Mouse (Mus musculus): Measurements from ENCODE around the gene Susd3. TPM values are rescaled to one million over a fixed set of nuclear protein-coding genes. Genes with fewer than 3 reads are reported as not detected.

Susd3 gene
- polyA plus RNA-seq, 1 experiment from 2014 or later = 1.2 TPM

DNA sequence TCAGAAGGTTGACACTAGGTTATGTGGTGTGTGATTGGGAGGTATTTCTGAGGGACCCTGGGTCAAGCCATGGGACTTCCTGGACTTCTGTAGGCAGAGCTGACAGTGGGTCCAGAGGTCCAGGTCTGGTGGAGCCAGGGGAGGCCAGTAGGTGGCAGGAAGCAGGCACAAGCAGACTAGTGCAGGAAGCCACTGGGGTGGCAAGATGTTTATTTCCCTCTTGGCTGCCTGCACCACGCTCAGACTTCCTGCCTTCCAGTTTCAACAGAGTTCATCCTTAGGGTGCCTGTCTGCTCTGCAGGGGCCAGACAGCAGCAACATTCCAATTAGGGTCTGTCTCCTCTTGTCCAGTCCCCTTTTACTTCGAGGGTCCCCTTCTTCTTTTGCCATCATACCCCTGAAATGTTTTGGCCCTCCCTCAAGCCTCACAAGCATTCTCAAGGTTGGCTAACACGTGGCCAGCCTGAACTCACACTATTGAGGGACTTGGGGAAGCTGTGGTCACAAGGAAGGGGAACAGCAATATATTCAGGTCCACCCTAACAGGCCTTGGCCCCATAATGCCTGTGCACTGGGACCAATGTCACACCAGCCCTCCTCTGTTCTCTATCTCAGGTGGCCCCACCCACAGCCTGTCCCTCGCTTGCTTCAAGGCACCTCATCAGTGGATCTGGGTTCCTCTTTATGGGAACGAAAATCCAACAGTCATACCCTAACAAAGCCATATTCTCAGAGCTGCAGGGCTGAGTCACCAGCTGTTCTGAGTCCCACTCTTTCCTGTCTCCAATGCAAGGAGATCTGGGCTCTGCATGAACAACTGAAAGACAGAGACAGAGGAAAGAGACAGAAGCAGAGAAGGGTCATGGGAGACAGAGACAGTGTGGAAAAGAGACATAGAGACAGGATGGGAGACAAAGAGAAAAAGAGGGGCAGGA lies 23.6 kb upstream of the Susd3 start:
- 56% methylated on average over 5 of the region's 5 CpGs for WGBS
- no peak; the same call in 1 of the 2 replicates for ATAC-seq
- Histone ChIP-seq H3K4me1 (ENCODE audit: control insufficient read depth, insufficient read depth, low read length) (no peaks in the 10 kb centered on the region), H3K9ac (ENCODE audit: low read depth, low read length) (no peak overlapping the region), H3K4me3 (ENCODE audit: low read length) (no peak overlapping the region), H3K9me3 (ENCODE audit: control insufficient read depth, low read length) (no peaks in the 10 kb centered on the region), H3K27me3 (replicated peaks; ENCODE audit: control insufficient read depth, insufficient read depth, low read length) (no peaks in the 10 kb centered on the region), H3K27ac (ENCODE audit: low read length) (no peak overlapping the region), H3K36me3 (ENCODE audit: control insufficient read depth, insufficient read depth, low read length) (no peaks in the 10 kb centered on the region), H3K4me2 (ENCODE audit: low read depth, low read length) (no peak overlapping the region)

GRCm38 (mm10) chr13:49270500-49270899 lies 22.0 kb upstream of the Susd3 start:
- no peak for ATAC-seq
- Histone ChIP-seq H3K36me3 (ENCODE audit: control insufficient read depth, insufficient read depth, low read length) (no peaks in the 10 kb centered on the region), H3K4me3 (ENCODE audit: low read length) (no peak overlapping the region), H3K9me3 (ENCODE audit: control insufficient read depth, low read length) (no peaks in the 10 kb centered on the region), H3K27ac (ENCODE audit: low read length) (no peak overlapping the region), H3K4me2 (ENCODE audit: low read depth, low read length) (no peak overlapping the region), H3K27me3 (replicated peaks; ENCODE audit: control insufficient read depth, insufficient read depth, low read length) (no peaks in the 10 kb centered on the region), H3K9ac (ENCODE audit: low read depth, low read length) (no peak overlapping the region), H3K4me1 (ENCODE audit: control insufficient read depth, insufficient read depth, low read length) (no peaks in the 10 kb centered on the region)
- WGBS = 88% methylated on average over 8 of the region's 8 CpGs

GRCm38 (mm10) chr13:49267645-49268044 lies 19.1 kb upstream of the Susd3 start:
- Histone ChIP-seq H3K4me1 (ENCODE audit: control insufficient read depth, insufficient read depth, low read length) (no peaks in the 10 kb centered on the region), H3K9me3 (ENCODE audit: control insufficient read depth, low read length) (no peaks in the 10 kb centered on the region), H3K27ac (ENCODE audit: low read length) (no peak overlapping the region), H3K4me3 (ENCODE audit: low read length) (no peak overlapping the region), H3K4me2 (ENCODE audit: low read depth, low read length) (no peak overlapping the region), H3K27me3 (replicated peaks; ENCODE audit: control insufficient read depth, insufficient read depth, low read length) (no peaks in the 10 kb centered on the region), H3K36me3 (ENCODE audit: control insufficient read depth, insufficient read depth, low read length) (no peaks in the 10 kb centered on the region), H3K9ac (ENCODE audit: low read depth, low read length) (no peak overlapping the region)
- WGBS = 34% methylated on average over 2 of the region's 2 CpGs
- no peak for ATAC-seq

DNA sequence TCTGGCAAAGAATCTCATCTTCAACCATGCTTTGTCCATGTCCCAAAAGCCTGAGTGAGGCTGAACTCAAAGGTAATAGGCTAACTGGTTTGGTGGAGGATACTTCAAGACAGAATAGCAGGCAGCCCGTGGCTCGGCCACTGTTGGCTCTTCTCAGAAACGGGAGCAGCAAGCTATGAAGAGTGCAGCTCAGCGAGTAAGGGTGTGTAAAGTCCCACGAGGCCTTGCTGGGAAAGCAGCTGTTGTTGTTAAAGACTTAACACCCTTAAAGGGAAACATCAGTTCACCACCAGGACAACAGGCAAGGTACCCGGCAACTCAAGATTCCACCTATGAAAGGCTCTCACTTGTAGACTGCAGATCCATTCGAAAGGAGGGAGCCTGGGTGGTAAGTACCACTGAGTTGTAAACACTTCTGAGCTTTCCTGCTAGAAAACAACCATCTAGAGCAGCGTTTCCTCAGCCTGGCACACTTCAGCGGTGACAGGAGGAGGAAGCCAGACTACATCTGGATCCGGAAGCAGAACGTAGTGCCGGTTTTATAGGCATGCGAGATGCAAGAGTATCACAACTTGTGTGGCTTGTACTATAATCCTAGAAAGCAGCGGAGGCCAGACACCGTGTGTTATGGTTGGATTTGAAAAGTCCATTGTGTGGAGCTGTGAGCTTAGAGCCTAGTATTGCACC lies 11.7 kb upstream of the Susd3 start:
- H3K36me3 ChIP-seq (ENCODE audit: control insufficient read depth, insufficient read depth, low read length) = no peaks in the 10 kb centered on the region
- no peak overlapping the region for H3K9ac ChIP-seq (ENCODE audit: low read depth, low read length)
- no peaks in the 10 kb centered on the region for H3K9me3 ChIP-seq (ENCODE audit: control insufficient read depth, low read length)
- WGBS = 60% methylated on average over 15 of the region's 15 CpGs
- no peak overlapping the region for H3K27ac ChIP-seq (ENCODE audit: low read length)
- no peaks in the 10 kb centered on the region for H3K4me1 ChIP-seq (ENCODE audit: control insufficient read depth, insufficient read depth, low read length)
- no peak overlapping the region for H3K4me3 ChIP-seq (ENCODE audit: low read length)
- no peaks in the 10 kb centered on the region for H3K27me3 ChIP-seq (replicated peaks; ENCODE audit: control insufficient read depth, insufficient read depth, low read length)
- no peak overlapping the region for H3K4me2 ChIP-seq (ENCODE audit: low read depth, low read length)
- no peak for ATAC-seq

- Histone ChIP-seq H3K4me3 (ENCODE audit: low read length) (no peak overlapping the region), H3K9ac (ENCODE audit: low read depth, low read length) (no peak overlapping the region), H3K27ac (ENCODE audit: low read length) (no peak overlapping the region), H3K4me1 (ENCODE audit: control insufficient read depth, insufficient read depth, low read length) (no peaks in the 10 kb centered on the region), H3K9me3 (ENCODE audit: control insufficient read depth, low read length) (no peaks in the 10 kb centered on the region), H3K4me2 (ENCODE audit: low read depth, low read length) (no peak overlapping the region), H3K27me3 (replicated peaks; ENCODE audit: control insufficient read depth, insufficient read depth, low read length) (no peaks in the 10 kb centered on the region), H3K36me3 (ENCODE audit: control insufficient read depth, insufficient read depth, low read length) (no peaks in the 10 kb centered on the region)
- ATAC-seq = no peak
- WGBS = 65% methylated on average over 3 of the region's 3 CpGs
These were observed 9.4 kb upstream of the Susd3 start for GRCm38 (mm10) chr13:49257819-49258313.

DNA sequence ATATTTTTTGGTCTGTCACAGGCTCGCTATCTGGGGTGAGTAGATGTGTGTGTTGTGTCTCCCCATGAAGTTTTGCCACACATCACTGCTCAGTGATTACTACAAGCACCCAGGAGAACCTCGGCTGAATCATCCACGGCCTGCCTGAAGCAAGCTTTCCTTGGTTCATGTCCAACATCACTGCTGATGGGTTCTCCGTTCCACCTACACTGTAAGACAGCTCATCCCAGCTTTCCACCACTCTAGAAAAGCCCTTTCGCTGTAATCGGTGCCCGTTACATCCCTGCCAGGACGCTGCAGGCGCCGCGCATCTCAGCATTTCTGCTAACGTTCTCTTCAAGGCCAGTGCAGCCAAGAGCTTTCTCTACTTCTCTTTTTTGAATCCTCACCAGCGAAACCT lies 4.2 kb upstream of the Susd3 start:
- 84% methylated on average over 13 of the region's 13 CpGs for WGBS
- no peak overlapping the region for H3K27ac ChIP-seq (ENCODE audit: low read length)
- no peak overlapping the region for H3K4me2 ChIP-seq (ENCODE audit: low read depth, low read length)
- H3K9me3 ChIP-seq (ENCODE audit: control insufficient read depth, low read length) = no peaks in the 10 kb centered on the region
- H3K27me3 ChIP-seq (replicated peaks; ENCODE audit: control insufficient read depth, insufficient read depth, low read length) = peaks cover 8% of the 10 kb centered on the region
- no peak overlapping the region for H3K4me3 ChIP-seq (ENCODE audit: low read length)
- no peak overlapping the region for H3K9ac ChIP-seq (ENCODE audit: low read depth, low read length)
- peaks cover 9% of the 10 kb centered on the region for H3K4me1 ChIP-seq (ENCODE audit: control insufficient read depth, insufficient read depth, low read length)
- H3K36me3 ChIP-seq (ENCODE audit: control insufficient read depth, insufficient read depth, low read length) = no peaks in the 10 kb centered on the region
- ATAC-seq = no peak

- H3K4me2 ChIP-seq (ENCODE audit: low read depth, low read length) = no peak overlapping the region
- no peak overlapping the region for H3K27ac ChIP-seq (ENCODE audit: low read length)
- no peak for ATAC-seq
- H3K4me3 ChIP-seq (ENCODE audit: low read length) = no peak overlapping the region
- WGBS = 56% methylated on average over 2 of the region's 2 CpGs
- H3K4me1 ChIP-seq (ENCODE audit: control insufficient read depth, insufficient read depth, low read length) = peaks cover 11% of the 10 kb centered on the region
- peaks cover 14% of the 10 kb centered on the region for H3K27me3 ChIP-seq (replicated peaks; ENCODE audit: control insufficient read depth, insufficient read depth, low read length)
- H3K36me3 ChIP-seq (ENCODE audit: control insufficient read depth, insufficient read depth, low read length) = no peaks in the 10 kb centered on the region
- no peaks in the 10 kb centered on the region for H3K9me3 ChIP-seq (ENCODE audit: control insufficient read depth, low read length)
- H3K9ac ChIP-seq (ENCODE audit: low read depth, low read length) = no peak overlapping the region
These were observed 3.6 kb upstream of the Susd3 start for GRCm38 (mm10) chr13:49252113-49252512.

DNA sequence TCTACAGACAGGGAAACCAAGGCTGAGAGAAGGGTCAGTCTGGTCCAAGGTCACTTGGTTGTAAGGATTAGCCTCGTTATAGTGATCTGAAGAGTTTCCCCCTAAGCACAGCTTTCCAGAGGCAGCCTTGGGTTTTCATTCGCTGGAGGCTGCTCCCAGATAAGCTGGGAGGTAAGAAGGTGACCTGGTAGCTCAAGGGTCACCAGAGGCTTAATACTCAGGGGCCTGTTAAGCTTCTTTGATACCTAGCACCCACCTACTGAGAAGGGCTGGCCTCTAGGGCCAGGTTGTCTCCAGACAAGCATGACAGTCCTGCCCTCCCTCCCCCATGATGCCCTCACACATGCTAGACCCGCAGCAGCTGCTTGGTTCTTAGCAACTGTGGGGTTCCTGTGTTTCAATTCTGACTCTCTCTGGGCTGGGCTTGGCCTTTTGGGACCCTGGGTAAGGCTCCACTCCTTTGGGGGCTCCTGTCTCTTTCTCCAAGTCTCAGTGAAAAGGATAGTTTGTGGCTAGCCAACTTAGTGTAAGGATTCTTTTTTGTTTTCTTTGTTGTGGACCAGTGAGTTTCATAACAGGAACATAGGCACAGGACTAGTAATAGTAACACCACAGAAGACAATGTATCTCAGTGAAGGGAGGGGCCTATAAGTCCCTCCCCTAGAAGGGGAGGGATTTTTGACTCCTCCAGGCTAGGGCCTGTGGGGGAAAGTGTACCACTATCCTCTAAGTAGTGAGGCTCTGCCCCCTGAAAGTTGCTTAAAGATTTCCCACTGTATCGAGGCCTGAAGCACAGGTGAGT lies 2.4 kb upstream of the Susd3 start:
- Histone ChIP-seq H3K9ac (ENCODE audit: low read depth, low read length) (no peak overlapping the region), H3K9me3 (ENCODE audit: control insufficient read depth, low read length) (no peaks in the 10 kb centered on the region), H3K27me3 (replicated peaks; ENCODE audit: control insufficient read depth, insufficient read depth, low read length) (peaks cover 22% of the 10 kb centered on the region), H3K4me1 (ENCODE audit: control insufficient read depth, insufficient read depth, low read length) (peaks cover 11% of the 10 kb centered on the region), H3K4me3 (ENCODE audit: low read length) (no peak overlapping the region), H3K4me2 (ENCODE audit: low read depth, low read length) (no peak overlapping the region), H3K36me3 (ENCODE audit: control insufficient read depth, insufficient read depth, low read length) (no peaks in the 10 kb centered on the region), H3K27ac (ENCODE audit: low read length) (no peak overlapping the region)
- ATAC-seq = no peak
- 38% methylated on average over 4 of the region's 4 CpGs for WGBS

GRCm38 (mm10) chr13:49249634-49250033 lies 1.1 kb upstream of the Susd3 start:
- H3K4me2 ChIP-seq (ENCODE audit: low read depth, low read length) = no peak overlapping the region
- H3K27me3 ChIP-seq (replicated peaks; ENCODE audit: control insufficient read depth, insufficient read depth, low read length) = peaks cover 22% of the 10 kb centered on the region
- no peak overlapping the region for H3K27ac ChIP-seq (ENCODE audit: low read length)
- H3K4me1 ChIP-seq (ENCODE audit: control insufficient read depth, insufficient read depth, low read length) = peaks cover 11% of the 10 kb centered on the region
- no peak overlapping the region for H3K9ac ChIP-seq (ENCODE audit: low read depth, low read length)
- H3K36me3 ChIP-seq (ENCODE audit: control insufficient read depth, insufficient read depth, low read length) = no peaks in the 10 kb centered on the region
- H3K4me3 ChIP-seq (ENCODE audit: low read length) = no peak overlapping the region
- ATAC-seq = peak; percentile 22; the same call in 1 of the 2 replicates
- no peaks in the 10 kb centered on the region for H3K9me3 ChIP-seq (ENCODE audit: control insufficient read depth, low read length)
- WGBS = 59% methylated on average over 2 of the region's 2 CpGs
